Mouse (Mus musculus) CD4-positive, CD25-positive, alpha-beta regulatory T cell, adult 2 months (primary cell): Measurements from ENCODE around the gene AU022751.
"Not testable (repeated sequence)": the region's sequence is repeated elsewhere in the genome, so short reads cannot be mapped to it uniquely, and the experiment has no call there.

Source experiments
- DNase-seq: peaks from one replicate; pipeline ENCODE4 v3.0.0-alpha.2; 2012; ENCODE audit warnings: low read depth, low spot score

Gene AU022751

GRCm38 (mm10) chrX:6082954-6083680, at the start of gene AU022751:
TSS of gene AU022751 (minus strand) at chrX:6083419.
- DNase-seq = no peak

- DNase-seq = no peak
Measured at GRCm38 (mm10) chrX:6091996-6092757, 9.0 kb upstream of the AU022751 start.

GRCm38 (mm10) chrX:6091547-6091946, 8.3 kb upstream of the AU022751 start:
- DNase-seq = no peak

- DNase-seq = no peak
Measured at GRCm38 (mm10) chrX:6061563-6061962, 21.7 kb downstream of the AU022751 start.

DNA sequence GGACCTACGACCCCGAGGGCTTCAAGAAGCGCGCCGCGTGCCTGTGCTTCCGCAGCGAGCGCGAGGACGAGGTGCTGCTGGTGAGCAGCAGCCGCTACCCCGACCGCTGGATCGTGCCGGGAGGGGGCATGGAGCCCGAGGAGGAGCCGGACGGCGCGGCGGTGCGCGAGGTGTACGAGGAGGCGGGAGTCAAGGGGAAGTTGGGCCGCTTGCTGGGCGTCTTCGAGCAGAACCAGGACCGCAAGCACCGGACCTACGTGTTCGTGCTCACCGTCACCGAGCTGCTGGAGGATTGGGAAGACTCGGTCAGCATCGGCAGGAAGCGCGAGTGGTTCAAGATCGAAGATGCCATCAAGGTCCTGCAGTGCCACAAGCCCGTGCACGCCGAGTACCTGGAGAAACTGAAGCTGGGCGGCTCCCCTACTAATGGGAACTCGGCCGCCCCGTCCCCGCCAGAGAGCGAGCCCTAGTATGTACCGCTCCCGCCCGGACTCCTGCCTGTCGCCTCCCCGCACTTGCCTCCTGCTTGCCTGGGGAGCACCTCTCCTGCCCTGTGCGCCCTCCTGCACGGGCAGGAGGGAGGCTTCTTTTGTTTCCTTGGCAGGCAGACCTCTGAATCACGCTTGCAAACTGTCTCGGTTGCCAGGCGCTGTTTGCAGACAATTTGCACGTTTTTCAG, 35.1 kb downstream of the AU022751 start:
- not testable (repeated sequence) for DNase-seq

GRCm38 (mm10) chrX:6047066-6047935, 35.9 kb downstream of the AU022751 start, which contains the start of gene Nudt11:
TSS of gene Nudt11 (plus strand) at chrX:6047453.
- not testable (repeated sequence) for DNase-seq
